32 mouse cellular contexts compared by ENCODE assay signal in genomic region chr2:23899046-23899445, GRCm38 (mm10).
"Had no signal": no experiment of that assay in that cellular context is flagged by ENCODE, and none has a peak within 500 bp of the region (broad histone marks: within the 10 kb centered on the region; RNA-seq: fewer than 3 reads in every experiment).

No protein-coding gene starts in this region.

- H3K27me3 ChIP-seq: heart, embryonic 12.5 days; heart, embryonic 13.5 days; heart, embryonic 15.5 days; hindbrain, embryonic 12.5 days; hindbrain, embryonic 13.5 days; hindbrain, embryonic 15.5 days; intestine, embryonic 15.5 days; kidney, embryonic 15.5 days had no signal

- H3K9ac ChIP-seq: heart, embryonic 12.5 days; heart, embryonic 13.5 days; heart, embryonic 15.5 days; hindbrain, embryonic 12.5 days; hindbrain, embryonic 13.5 days; hindbrain, embryonic 14.5 days; hindbrain, embryonic 15.5 days; intestine, embryonic 15.5 days; kidney, embryonic 15.5 days had no signal

- H3K4me2 ChIP-seq: heart, embryonic 11.5 days; heart, embryonic 12.5 days; heart, embryonic 13.5 days; heart, embryonic 15.5 days; hindbrain, embryonic 12.5 days; hindbrain, embryonic 13.5 days; hindbrain, embryonic 14.5 days; hindbrain, embryonic 15.5 days; intestine, embryonic 15.5 days; kidney, embryonic 15.5 days had no signal

- H3K4me3 ChIP-seq: heart, embryonic 10.5 days; heart, embryonic 12.5 days; heart, embryonic 13.5 days; heart, embryonic 15.5 days; hindbrain, embryonic 10.5 days; hindbrain, embryonic 12.5 days; hindbrain, embryonic 13.5 days; hindbrain, embryonic 15.5 days; intestine, embryonic 15.5 days; kidney, embryonic 15.5 days; layer of hippocampus, adult 2 months; left cerebral cortex, adult 2 months had no signal

- H3K9me3 ChIP-seq: heart, embryonic 10.5 days; heart, embryonic 13.5 days; heart, embryonic 15.5 days; hindbrain, embryonic 10.5 days; hindbrain, embryonic 12.5 days; hindbrain, embryonic 13.5 days; hindbrain, embryonic 15.5 days; intestine, embryonic 15.5 days; kidney, embryonic 15.5 days had no signal

- H3K4me1 ChIP-seq: heart, embryonic 10.5 days; heart, embryonic 12.5 days; heart, embryonic 13.5 days; heart, embryonic 15.5 days; hindbrain, embryonic 10.5 days; hindbrain, embryonic 12.5 days; hindbrain, embryonic 13.5 days; hindbrain, embryonic 15.5 days; intestine, embryonic 15.5 days; kidney, embryonic 15.5 days had no signal

- DNase-seq: heart, postnatal 10 days; heart, postnatal 14 days; heart, postnatal 36 days; heart, postnatal 4 days; kidney, adult 11 months; kidney, adult 18-20 months; kidney, adult 2 months; kidney, adult 8-10 months; kidney, adult 9 months; kidney, postnatal 10 days; kidney, postnatal 14 days; kidney, postnatal 25 days; kidney, postnatal 36 days; kidney, postnatal 4 days; layer of hippocampus, adult 9-11 months; layer of hippocampus, postnatal 36 days had no signal

- H3K27ac ChIP-seq: heart, embryonic 10.5 days; heart, embryonic 13.5 days; heart, embryonic 15.5 days; hindbrain, embryonic 10.5 days; hindbrain, embryonic 12.5 days; hindbrain, embryonic 13.5 days; hindbrain, embryonic 14.5 days; hindbrain, embryonic 15.5 days; hindbrain, postnatal 0 days; intestine, embryonic 15.5 days; kidney, embryonic 15.5 days; kidney, postnatal 0 days; layer of hippocampus, adult 2 months; left cerebral cortex, adult 2 months had no signal

- H3K36me3 ChIP-seq: heart, embryonic 10.5 days; heart, embryonic 12.5 days; heart, embryonic 13.5 days; heart, embryonic 15.5 days; hindbrain, embryonic 10.5 days; hindbrain, embryonic 12.5 days; hindbrain, embryonic 13.5 days; hindbrain, embryonic 15.5 days; intestine, embryonic 15.5 days; kidney, embryonic 15.5 days had no signal
